Mouse (Mus musculus) MEL (cell line): Measurements from ENCODE around the gene Tppp.

ENCODE experiments used
- BHLHE40 ChIP-seq: IDR thresholded peaks from 2 replicates; pipeline ENCODE4 v1.6.1; 2012; ENCODE audit warnings: low read depth, mild to moderate bottlenecking, inconsistent platforms, low read length, improper control_type of control experiment, borderline replicate concordance
- CTCF ChIP-seq, 3 experiments: IDR thresholded peaks in 2 of 3; conservative IDR thresholded peaks in 1 of 3; 2 replicates each; pipeline ENCODE4 v1.5.1; 2011 to 2012; ENCODE audit warnings: low read length in 3 of 3, low read depth in 2 of 3, mild to moderate bottlenecking in 2 of 3, improper control_type of control experiment in 1 of 3, inconsistent platforms in 1 of 3, mixed read lengths in 1 of 3, moderate library complexity in 1 of 3; ENCODE audit not compliant: control insufficient read depth in 1 of 3, insufficient read depth in 1 of 3, poor library complexity in 1 of 3, severe bottlenecking in 1 of 3
- E2F4 ChIP-seq: IDR thresholded peaks from 2 replicates; pipeline ENCODE4 v1.6.1; 2011; ENCODE audit warnings: low read depth, low read length, improper control_type of control experiment, borderline replicate concordance
- JUND ChIP-seq: IDR thresholded peaks from 2 replicates; pipeline ENCODE4 v1.6.1; 2011; ENCODE audit warnings: low read depth, mild to moderate bottlenecking, improper control_type of control experiment, low read length
- KAT2A ChIP-seq: conservative IDR thresholded peaks from 2 replicates; pipeline ENCODE4 v1.6.1; 2012; ENCODE audit warnings: low read depth, low read length, improper control_type of control experiment, inconsistent platforms
- MEF2A ChIP-seq: IDR thresholded peaks from 2 replicates; pipeline ENCODE4 v1.6.1; 2014; ENCODE audit warnings: low read depth, mild to moderate bottlenecking, inconsistent platforms, low read length, improper control_type of control experiment; ENCODE audit not compliant: poor library complexity, insufficient replicate concordance, severe bottlenecking; ENCODE audit errors: extremely low read depth
- POLR2A ChIP-seq, 2 experiments: IDR thresholded peaks; 2 replicates each; pipeline ENCODE4 v1.6.1; 2011 to 2012; ENCODE audit warnings: low read length in 2 of 2, mild to moderate bottlenecking in 2 of 2, control low read depth in 1 of 2, improper control_type of control experiment in 1 of 2, low read depth in 1 of 2, moderate library complexity in 1 of 2; ENCODE audit not compliant: control insufficient read depth in 1 of 2, insufficient read depth in 1 of 2, poor library complexity in 1 of 2
- RAD21 ChIP-seq: IDR thresholded peaks from 2 replicates; pipeline ENCODE4 v1.6.1; 2011; ENCODE audit warnings: mild to moderate bottlenecking, low read depth, low read length, improper control_type of control experiment
- ZC3H11A ChIP-seq: IDR thresholded peaks from 2 replicates; pipeline ENCODE4 v1.6.1; 2012; ENCODE audit warnings: low read depth, mild to moderate bottlenecking, inconsistent platforms, low read length, improper control_type of control experiment
- ZKSCAN1 ChIP-seq: IDR thresholded peaks from 2 replicates; pipeline ENCODE4 v1.6.1; 2012; ENCODE audit warnings: low read depth, mild to moderate bottlenecking, inconsistent platforms, low read length, improper control_type of control experiment, moderate library complexity

DNA sequence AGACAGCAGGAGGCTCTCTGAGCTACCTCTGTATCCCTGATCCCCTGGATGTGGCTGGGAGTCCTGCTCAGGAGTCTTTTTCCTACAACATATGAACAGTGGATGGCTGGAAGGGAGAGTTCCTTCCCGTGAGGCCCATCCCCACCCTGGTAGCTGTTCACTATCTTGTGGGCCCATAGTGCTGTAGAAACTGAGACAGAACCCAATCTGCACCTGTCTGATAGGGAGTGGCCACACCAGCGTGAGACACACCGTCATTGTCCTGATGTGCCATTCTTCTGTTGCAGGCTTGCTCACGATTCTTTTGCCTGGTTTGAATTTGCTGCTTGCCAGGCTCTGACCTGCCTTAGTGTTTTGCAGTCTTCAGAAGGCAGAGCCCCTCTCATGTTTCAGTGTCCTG, 8.2 kb downstream of the Tppp start:
- TF ChIP-seq CTCF (IDR thresholded peaks at IDR 0.05 in 2 of 3, conservative IDR thresholded peaks at IDR 0.05 in 1 of 3; ENCODE audit: control insufficient read depth in 1 of 3, insufficient read depth in 1 of 3, low read depth in 2 of 3, low read length in 3 of 3, poor library complexity in 1 of 3, severe bottlenecking in 1 of 3) (no peak), BHLHE40 (no peak), KAT2A (no peak), ZKSCAN1 (no peak), E2F4 (no peak), MEF2A (no peak), ZC3H11A (no peak), POLR2A (IDR thresholded peaks at IDR 0.05; ENCODE audit: control insufficient read depth in 1 of 2, insufficient read depth in 1 of 2, low read depth in 1 of 2, low read length in 2 of 2, poor library complexity in 1 of 2) (no peak), JUND (no peak), RAD21 (no peak)
